Mouse (Mus musculus) liver, postnatal 0 days (tissue): ENCODE data around the gene Plxna2.

Experiments used
- CTCF ChIP-seq: sonication (generic); IDR thresholded peaks from 2 replicates; pipeline ENCODE4 v1.5.1; 2016; ENCODE audit warnings: antibody characterized with exemption, low read depth
- EP300 ChIP-seq: IDR thresholded peaks from 2 replicates; pipeline ENCODE4 v1.6.1; 2016; ENCODE audit warnings: antibody characterized with exemption, low read depth, mild to moderate bottlenecking

- no peak for TF ChIP-seq CTCF
- no peak for TF ChIP-seq EP300
These were observed 29.1 kb upstream of the Plxna2 start for GRCm38 (mm10) chr1:194588711-194589451.
